Mouse (Mus musculus) testis, adult 2 months (tissue): ENCODE measurements around the gene Ackr4.

Source experiments
- CTCF ChIP-seq: fragments of 200-500 bp; IDR thresholded peaks from 2 replicates; pipeline ENCODE4 v1.5.1; 2012; ENCODE audit warnings: low read depth, mild to moderate bottlenecking, inconsistent platforms, low read length, moderate library complexity; ENCODE audit not compliant: control insufficient read depth, insufficient read depth, insufficient replicate concordance
- POLR2A ChIP-seq: fragments of 200-500 bp; IDR thresholded peaks from 2 replicates; pipeline ENCODE4 v1.6.1; 2012; ENCODE audit warnings: low read depth, mild to moderate bottlenecking, inconsistent platforms, low read length, moderate library complexity; ENCODE audit not compliant: control insufficient read depth

GRCm38 (mm10) chr9:104140351-104140750 lies 13.6 kb upstream of the Ackr4 start:
- TF ChIP-seq POLR2A, result no peak
- no peak for TF ChIP-seq CTCF
